Mouse (Mus musculus): ENCODE results near the gene Gm960. TPM values are rescaled to one million over a fixed set of nuclear protein-coding genes. Genes with fewer than 3 reads are reported as not detected.

Gm960 gene
- polyA plus RNA-seq, 2 experiments from 2014 or later, result not detected

GRCm38 (mm10) chr19:4622780-4623179 lies 75.7 kb downstream of the Gm960 start:
- no peak for ATAC-seq

DNA sequence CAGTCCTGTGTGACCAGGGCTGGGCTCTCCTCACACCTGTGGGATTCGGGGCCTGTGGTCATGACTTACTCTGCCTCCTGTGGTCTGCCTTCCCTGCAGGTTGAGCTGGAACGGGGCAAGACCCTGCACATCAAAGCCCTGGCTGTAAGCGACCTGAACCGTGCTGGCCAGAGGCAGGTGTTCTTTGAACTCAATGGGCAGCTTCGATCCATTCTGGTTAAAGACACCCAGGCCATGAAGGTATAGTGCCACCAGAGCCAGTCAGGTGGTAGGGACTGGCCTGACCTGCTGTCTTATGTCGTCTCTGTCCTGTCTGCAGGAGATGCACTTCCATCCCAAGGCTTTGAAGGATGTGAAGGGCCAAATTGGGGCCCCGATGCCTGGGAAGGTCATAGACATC lies 77.7 kb downstream of the Gm960 start:
- no peak for ATAC-seq

- ATAC-seq, result no peak
Measured at GRCm38 (mm10) chr19:4619461-4619860, 79.0 kb downstream of the Gm960 start.

DNA sequence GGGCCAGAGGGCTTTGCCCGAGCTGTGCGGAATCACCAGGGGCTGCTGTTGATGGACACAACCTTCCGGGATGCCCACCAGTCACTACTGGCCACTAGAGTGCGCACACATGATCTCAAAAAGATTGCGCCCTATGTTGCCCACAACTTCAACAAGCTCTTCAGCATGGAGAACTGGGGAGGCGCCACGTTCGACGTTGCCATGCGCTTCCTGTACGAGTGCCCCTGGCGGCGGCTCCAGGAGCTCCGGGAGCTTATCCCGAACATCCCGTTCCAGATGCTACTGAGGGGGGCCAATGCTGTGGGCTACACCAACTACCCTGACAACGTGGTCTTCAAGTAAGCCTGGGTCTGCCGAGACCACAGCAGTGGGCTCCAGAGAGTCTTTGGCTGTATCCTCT lies 80.3 kb downstream of the Gm960 start:
- no peak for ATAC-seq

DNA sequence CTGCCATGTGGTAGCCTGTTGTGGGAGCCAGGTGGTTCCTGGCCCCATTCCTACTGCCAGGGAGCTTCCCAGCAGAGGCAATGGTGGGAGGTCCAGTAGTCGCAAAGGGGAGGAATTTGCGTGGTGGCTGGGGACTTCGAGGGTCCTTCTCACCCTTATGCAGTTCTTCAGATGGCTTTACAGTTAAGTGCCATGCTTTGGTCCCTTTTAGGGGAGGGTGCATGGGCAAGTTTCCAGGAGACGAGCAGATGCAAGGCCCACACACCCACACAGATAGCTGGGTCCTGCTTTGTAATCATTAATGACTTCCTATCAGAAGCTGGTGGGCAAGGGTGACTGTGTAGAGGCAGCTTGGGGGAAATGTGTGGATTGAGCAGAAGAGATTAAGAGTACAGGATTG lies 81.9 kb downstream of the Gm960 start:
- ATAC-seq, result no peak

- peak; percentile 61 for ATAC-seq
Measured at GRCm38 (mm10) chr19:4615151-4616093, 83.0 kb downstream of the Gm960 start, which contains the start of gene Lrfn4. Lrfn4 (minus strand) TSS chr19:4615667.

DNA sequence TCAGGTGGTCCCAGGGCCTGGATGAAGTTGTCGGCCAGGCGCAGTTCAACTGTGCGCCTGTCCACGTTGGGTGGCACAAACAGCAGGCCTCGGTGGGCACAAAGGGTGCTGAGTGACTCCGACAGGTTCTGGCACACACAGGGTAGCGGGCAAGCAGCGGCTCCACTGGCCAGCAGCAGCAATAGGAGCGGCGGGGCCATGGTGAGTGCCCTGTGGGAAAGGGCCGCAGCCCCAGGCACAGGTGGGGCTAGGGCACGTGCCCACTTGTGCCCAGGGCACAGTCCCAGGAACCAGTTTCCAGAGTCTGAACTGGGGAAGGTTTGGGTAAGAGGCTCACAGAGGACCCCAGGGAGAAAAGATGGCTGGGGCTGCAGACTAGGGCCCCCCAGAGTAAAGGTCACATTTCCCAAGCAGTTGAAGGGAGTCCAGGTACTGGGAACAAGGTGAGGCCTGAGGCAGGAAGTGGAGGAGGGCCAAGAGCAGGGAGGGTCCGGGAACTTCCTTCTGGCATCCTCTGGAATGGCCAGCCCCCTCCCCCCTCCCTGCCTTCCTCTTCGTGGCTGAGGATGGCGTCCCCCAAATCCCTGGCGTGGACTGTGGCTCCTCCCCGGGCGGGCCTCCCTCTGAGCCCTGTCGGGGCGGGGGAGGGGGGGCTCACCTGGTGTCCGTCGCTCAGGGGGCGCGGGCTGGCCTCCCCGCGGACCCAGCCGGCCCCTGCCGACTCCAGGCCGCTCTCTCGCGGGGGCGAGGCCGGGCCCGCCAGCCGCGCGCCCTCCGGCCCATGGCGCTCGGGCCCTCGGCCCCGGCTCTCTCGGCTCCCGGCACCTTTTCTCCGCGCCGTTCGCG lies 83.9 kb downstream of the Gm960 start:
- no peak for ATAC-seq

DNA sequence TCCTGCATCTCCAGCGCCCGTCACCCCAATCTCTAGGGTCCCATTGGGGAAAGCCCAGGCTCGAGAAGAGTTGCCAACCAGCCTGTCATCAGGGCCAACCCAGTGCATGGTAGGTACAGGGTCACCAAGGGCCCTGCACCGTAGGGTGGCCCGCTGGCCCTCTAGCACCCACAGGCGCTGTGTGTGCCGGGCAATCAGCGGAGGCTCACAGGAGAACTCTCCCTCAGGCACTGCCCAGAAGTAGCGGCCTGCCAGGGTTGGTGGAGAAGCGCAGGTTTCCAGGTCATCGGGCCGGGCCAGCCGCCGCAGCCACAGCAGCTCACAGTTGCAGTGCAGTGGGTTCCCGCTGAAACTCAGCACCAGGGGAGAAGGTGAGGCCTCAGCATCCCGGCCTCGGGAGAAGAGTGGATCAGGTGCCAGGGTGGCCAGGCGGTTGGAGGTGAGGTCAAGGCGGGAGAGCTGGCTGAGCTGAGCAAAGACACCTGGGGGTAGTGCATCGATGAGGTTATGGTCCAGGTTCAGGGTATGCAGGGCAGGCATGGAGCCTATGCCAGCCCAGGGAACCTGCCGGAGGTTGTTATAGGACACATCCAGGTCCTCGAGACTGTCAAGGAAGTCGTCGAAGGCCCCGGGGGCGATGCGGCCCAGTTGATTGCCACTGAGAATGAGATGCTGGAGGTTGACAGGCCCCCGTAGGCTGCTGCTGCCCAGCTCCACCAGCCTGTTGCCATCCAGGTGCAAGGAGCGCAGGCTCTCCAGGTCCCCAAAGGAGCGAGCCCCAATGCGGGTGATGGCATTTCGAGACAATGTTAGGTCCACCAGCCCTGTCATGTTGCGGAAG lies 84.8 kb downstream of the Gm960 start:
- no peak for ATAC-seq

DNA sequence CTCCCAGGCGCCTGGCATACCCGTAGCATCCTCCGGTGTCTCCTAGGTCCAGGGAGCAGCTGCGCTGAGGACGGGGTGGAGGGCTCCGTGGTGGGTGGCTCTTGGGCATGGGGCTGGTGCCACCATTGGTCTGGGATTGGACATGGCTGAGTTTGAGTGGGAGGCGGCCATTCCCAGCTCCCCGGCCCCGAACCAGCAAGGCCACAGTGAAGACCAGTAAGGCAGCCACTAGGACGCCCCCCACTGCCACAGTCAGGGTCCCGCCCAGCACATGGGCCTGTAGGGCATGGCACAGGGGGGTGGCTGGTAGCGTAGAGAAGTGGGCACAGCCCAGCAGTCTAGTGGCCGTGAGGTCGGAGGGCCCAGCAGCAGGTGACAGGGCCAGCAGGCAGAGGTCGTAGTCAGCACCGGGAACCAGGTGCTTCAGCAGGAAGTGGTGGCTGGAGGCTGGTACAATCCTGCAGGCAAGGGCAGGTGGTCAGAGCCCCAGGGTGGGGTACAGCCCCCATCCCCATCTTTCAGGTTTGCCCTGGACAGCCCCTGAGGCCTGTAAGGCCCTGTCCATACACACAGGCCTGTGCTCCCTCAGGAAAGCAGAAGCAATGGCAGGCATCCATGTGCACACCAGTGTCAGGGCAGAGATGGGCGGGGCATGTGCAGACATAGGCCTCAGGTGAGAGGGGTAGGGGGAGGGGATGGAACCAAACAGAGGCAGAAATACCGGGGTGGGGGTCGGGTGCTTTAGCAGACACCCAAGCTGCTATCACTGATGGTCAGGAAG lies 86.1 kb downstream of the Gm960 start:
- no peak for ATAC-seq

DNA sequence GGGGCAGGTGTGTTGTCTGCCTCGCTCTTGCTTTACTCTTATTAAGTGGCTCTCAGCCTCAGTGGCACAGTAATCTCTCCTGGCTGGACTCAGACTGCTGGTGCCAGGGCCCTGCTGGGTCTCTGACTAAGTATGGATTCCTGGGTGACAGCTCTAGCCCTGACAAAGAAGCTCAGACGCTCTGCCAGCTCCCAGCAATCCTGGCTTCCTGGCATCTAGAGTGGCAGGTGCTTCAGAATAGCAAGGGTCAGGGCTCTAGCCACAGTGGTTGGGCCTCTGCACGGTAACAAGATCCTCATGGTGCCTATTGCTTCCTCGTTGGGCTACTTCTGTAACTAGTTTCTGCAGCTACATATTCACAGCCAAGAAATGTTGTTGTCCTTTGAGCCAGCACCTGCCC lies 88.4 kb downstream of the Gm960 start:
- no peak for ATAC-seq

DNA sequence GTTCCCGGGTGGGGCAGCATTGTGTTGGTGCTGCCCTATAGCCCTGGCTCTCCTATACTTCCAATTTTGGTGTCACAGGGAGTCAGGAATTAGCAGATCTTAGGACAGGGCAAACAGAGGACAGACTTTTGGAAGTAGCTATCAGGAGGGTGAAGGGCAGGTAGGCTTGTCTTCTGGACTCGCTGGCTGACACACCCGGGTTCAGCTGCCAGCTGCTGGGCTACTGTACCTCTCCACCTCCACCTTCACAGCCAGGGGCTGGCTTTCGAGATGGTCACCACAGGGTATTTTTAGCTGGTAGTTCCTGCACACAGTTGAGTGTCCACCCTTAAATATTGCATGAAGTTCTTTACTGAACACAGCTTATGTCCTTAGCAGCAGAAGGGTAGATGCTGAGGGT lies 90.0 kb downstream of the Gm960 start:
- ATAC-seq, result no peak

GRCm38 (mm10) chr19:4607406-4607805 lies 91.1 kb downstream of the Gm960 start:
- ATAC-seq, result no peak

GRCm38 (mm10) chr19:4605654-4606053 lies 92.8 kb downstream of the Gm960 start:
- ATAC-seq, result no peak

DNA sequence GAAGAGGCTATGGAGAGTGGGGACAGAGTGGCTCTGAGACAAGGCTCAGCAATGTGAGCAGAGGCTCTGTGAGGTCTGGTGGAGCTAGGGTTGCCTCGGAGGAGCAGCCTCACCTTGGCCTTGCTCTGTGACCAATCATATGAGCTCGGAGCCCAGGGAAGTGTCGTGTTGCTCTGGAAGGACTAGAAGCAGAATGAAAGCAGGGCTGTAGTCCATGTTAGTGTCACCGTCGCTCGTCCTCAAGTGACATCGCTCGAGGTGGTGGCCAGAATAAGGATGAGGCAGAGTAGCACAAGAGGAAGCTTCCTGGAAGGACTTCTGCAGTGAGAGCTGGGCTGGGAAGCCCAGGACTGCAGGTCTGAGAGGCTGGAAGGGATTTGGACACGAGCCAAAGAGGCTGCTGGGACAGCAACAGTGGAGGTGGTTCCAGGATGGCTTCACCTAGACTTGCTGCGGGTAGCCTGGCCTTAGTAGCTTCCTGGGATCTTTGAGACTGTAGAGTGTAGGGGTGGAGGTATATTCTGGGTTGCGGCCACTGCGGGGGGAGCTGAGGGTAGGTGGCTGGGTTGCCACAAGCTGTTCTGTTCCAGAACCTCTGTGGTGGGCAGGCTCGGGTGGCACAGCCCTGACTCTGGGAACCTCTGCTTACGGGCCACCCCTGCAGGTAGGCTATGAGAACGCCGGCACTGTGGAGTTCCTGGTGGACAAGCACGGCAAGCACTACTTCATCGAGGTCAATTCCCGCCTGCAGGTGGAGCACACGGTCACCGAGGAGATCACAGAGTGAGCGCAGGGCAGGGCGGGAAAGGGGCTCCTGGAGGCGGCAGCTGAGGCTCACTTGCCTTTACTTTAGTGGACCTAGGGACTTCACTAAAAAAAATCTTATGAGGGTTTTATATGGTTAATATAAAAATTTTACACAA lies 94.4 kb downstream of the Gm960 start:
- no peak for ATAC-seq

GRCm38 (mm10) chr19:4602459-4602858 lies 96.0 kb downstream of the Gm960 start:
- ATAC-seq, result no peak

- no peak for ATAC-seq
Measured at GRCm38 (mm10) chr19:4596071-4596470, 102.4 kb downstream of the Gm960 start.

DNA sequence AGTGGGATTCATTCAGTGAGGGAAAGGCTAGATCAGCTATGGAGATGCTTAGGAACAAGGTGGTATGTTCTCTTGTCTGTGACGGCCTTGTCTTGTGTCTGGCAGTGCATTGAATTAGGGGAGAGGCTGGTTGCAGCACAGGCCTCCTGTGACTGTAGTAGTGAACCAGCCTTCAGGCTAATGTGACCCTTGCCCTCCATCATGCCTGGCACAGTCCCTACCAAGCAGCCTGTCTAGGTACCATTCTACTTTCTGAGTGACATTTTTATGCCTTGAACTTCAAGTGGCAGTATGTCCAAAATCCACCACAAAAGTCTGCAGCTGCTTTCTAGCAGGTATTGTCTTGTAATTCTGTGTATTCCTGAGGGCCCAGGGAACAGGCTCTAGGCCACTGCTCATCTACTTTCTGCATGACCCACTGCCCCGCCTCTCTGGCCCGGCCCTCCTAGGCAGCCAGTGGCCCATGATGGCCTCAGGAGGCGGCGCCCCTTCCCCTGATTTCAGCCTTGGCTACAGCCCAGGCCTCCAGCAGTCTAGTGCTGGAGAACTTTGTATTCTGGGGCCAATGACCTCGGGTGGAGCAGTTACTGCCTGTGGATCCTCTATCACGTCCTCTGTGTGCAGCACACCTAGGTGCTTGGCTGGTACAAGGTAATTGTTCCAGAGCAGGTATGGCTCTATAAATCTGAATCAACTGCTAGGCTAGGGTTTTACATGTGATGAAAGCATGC lies 104.5 kb downstream of the Gm960 start:
- ATAC-seq, result no peak

DNA sequence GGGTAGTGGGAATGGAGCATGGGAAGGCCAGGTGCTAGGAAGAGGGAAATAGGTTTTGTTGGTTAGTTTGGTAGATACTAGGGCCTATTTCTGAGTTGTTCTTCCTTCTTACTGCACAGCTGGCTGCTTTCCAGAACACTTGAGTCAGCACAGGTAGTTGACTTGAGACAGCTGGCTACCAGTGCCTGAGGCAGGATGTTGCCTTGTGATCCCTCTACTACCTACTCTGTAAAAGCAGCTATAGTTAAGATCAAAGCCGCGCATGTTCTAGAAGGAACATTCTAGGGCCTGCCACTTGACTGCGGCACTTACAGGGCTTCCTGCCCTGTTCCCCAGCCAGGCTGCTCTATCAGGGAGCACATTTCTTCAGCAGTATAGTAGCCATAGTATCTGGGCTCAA lies 108.4 kb downstream of the Gm960 start:
- ATAC-seq, result peak; percentile 68

GRCm38 (mm10) chr19:4589081-4589480 lies 109.4 kb downstream of the Gm960 start:
- no peak for ATAC-seq

- no peak for ATAC-seq
Measured at GRCm38 (mm10) chr19:4588430-4588829, 110.0 kb downstream of the Gm960 start.

All from CD4-positive, CD25-positive, alpha-beta regulatory T cell, adult 4 months (primary cell).